Mouse (Mus musculus) hindbrain, embryonic 14.5 days (tissue): ENCODE data around the gene H2-K1. TPM values are rescaled to one million over a fixed set of nuclear protein-coding genes. Genes with fewer than 3 reads are reported as not detected.
A peak's percentile ranks its signal among the peaks of the same experiment; 100 is the strongest.
"Not testable (repeated sequence)": the region's sequence is repeated elsewhere in the genome, so short reads cannot be mapped to it uniquely, and the experiment has no call there.

Experiments
- ATAC-seq: fragments of 200-750 bp; cut with Nextera tagmentation; 2 replicates; pipeline ENCODE4 v1.8.0; 2017; ENCODE audit warnings: moderate number of reproducible peaks, mild to moderate bottlenecking, moderate TSS enrichment, moderate library complexity; ENCODE audit not compliant: low FRiP score
- DNase-seq: peaks from one replicate; pipeline ENCODE4 v3.0.0-alpha.2; 2015; ENCODE audit warnings: low spot score
- H3K27ac ChIP-seq: fragments of 300-500 bp; sonication (generic); 2 replicates; pipeline ENCODE4 v1.5.1; 2014; ENCODE audit warnings: mild to moderate bottlenecking, moderate library complexity
- H3K27me3 ChIP-seq: fragments of 300-500 bp; sonication (generic); 2 replicates; pipeline ENCODE4 v1.6.1; 2014; ENCODE audit warnings: mild to moderate bottlenecking, low read length, mixed read lengths; ENCODE audit not compliant: control insufficient read depth, insufficient read depth
- H3K36me3 ChIP-seq: fragments of 300-500 bp; sonication (generic); replicated peaks from 2 replicates; pipeline ENCODE4 v1.6.1; 2014; ENCODE audit not compliant: control insufficient read depth, insufficient read depth
- H3K4me1 ChIP-seq: fragments of 300-500 bp; sonication (generic); replicated peaks from 2 replicates; pipeline ENCODE4 v1.6.1; 2014; ENCODE audit warnings: antibody characterized with exemption, low read length, mixed read lengths; ENCODE audit not compliant: control insufficient read depth, insufficient read depth
- H3K4me2 ChIP-seq: fragments of 300-500 bp; sonication (generic); replicated peaks from 2 replicates; pipeline ENCODE4 v1.6.1; 2014; ENCODE audit warnings: mild to moderate bottlenecking, moderate library complexity
- H3K4me3 ChIP-seq: fragments of 300-500 bp; sonication (generic); replicated peaks from 2 replicates; pipeline ENCODE4 v1.5.1; 2014; ENCODE audit warnings: mild to moderate bottlenecking, low read length
- H3K9ac ChIP-seq: fragments of 300-500 bp; sonication (generic); 2 replicates; pipeline ENCODE4 v1.6.1; 2014
- H3K9me3 ChIP-seq: fragments of 300-500 bp; sonication (generic); 2 replicates; pipeline ENCODE4 v1.6.1; 2016; ENCODE audit warnings: low read length; ENCODE audit not compliant: control insufficient read depth
- WGBS: fragments of 180-500 bp; shearing (Covaris S2); extraction: QIAGEN DNeasy Blood & Tissue Kit; methylation state at CpG from one replicate; pipeline ENCODE4 v1.1.7; 2014; 5-methylcytosine and 5-hydroxymethylcytosine counted together
- polyA plus RNA-seq: library from polyadenylated mRNA; unstranded; fragments of >200 nt; fragmentation: Nextera tagmentation; extraction: Ambion mirVana; gene quantifications from 2 replicates; pipeline ENCODE4 v1.2.1, GENCODE M21; 2014

H2-K1 gene
- polyA plus RNA-seq, 1 experiment from 2014 or later, result 12.5 TPM

- DNase-seq (no peak), ATAC-seq (peak; percentile 8; the same call in 1 of the 2 replicates)
- Histone ChIP-seq H3K4me2 (peak overlapping the region; percentile 75), H3K27ac (no peak overlapping the region), H3K4me1 (peaks cover 9% of the 10 kb centered on the region; the same call in 1 of the 2 replicates), H3K27me3 (peaks cover 32% of the 10 kb centered on the region), H3K4me3 (peak overlapping the region; percentile 40), H3K9me3 (no peaks in the 10 kb centered on the region), H3K9ac (peak overlapping the region; percentile 37), H3K36me3 (no peaks in the 10 kb centered on the region)
- 1% methylated on average over 84 of the region's 87 CpGs for WGBS
Observed at GRCm38 (mm10) chr17:33999341-34000149, 602 bp downstream of the H2-K1 start.

- not testable (repeated sequence) for H3K4me1 ChIP-seq, H3K4me2 ChIP-seq, H3K9ac ChIP-seq, ATAC-seq, H3K36me3 ChIP-seq, H3K4me3 ChIP-seq, DNase-seq, H3K9me3 ChIP-seq, H3K27ac ChIP-seq
- WGBS, result 61% methylated on average over 5 of the region's 5 CpGs
- H3K27me3 ChIP-seq, result peaks cover 32% of the 10 kb centered on the region
Observed at GRCm38 (mm10) chr17:33998697-33999096, 1.4 kb downstream of the H2-K1 start.

- not testable (repeated sequence) for H3K27ac ChIP-seq, ATAC-seq, H3K4me1 ChIP-seq, H3K4me2 ChIP-seq, H3K9ac ChIP-seq, DNase-seq, H3K36me3 ChIP-seq, H3K9me3 ChIP-seq, H3K4me3 ChIP-seq
- H3K27me3 ChIP-seq, result peaks cover 32% of the 10 kb centered on the region
- whole genome bisulfite sequencing, result 97% methylated on average over 2 of the region's 2 CpGs
Observed at GRCm38 (mm10) chr17:33997025-33997424, 3.1 kb downstream of the H2-K1 start.

- Histone ChIP-seq H3K4me1 (peaks cover 9% of the 10 kb centered on the region; the same call in 1 of the 2 replicates), H3K36me3 (no peaks in the 10 kb centered on the region), H3K9ac (no peak overlapping the region), H3K4me3 (no peak overlapping the region), H3K27ac (no peak overlapping the region), H3K4me2 (no peak overlapping the region), H3K9me3 (no peaks in the 10 kb centered on the region), H3K27me3 (peaks cover 19% of the 10 kb centered on the region)
- no peak for DNase-seq
- no peak for ATAC-seq
- 79% methylated on average over 3 of the region's 3 CpGs for WGBS
Observed at GRCm38 (mm10) chr17:33995651-33996050, 4.5 kb downstream of the H2-K1 start.

GRCm38 (mm10) chr17:33994959-33995358, 5.2 kb downstream of the H2-K1 start:
- 94% methylated on average over 8 of the region's 8 CpGs for WGBS
- Histone ChIP-seq H3K4me3 (no peak overlapping the region), H3K27ac (no peak overlapping the region), H3K9ac (no peak overlapping the region), H3K4me1 (peaks cover 6% of the 10 kb centered on the region; the same call in 1 of the 2 replicates), H3K27me3 (peaks cover 12% of the 10 kb centered on the region), H3K9me3 (no peaks in the 10 kb centered on the region), H3K4me2 (no peak overlapping the region), H3K36me3 (no peaks in the 10 kb centered on the region)
- ATAC-seq (no peak), DNase-seq (no peak)

GRCm38 (mm10) chr17:33991788-33992664, 8.1 kb downstream of the H2-K1 start:
- peak; percentile 85 for DNase-seq
- H3K36me3 ChIP-seq, result no peaks in the 10 kb centered on the region
- no peak overlapping the region for H3K4me3 ChIP-seq
- no peak for ATAC-seq
- no peak overlapping the region for H3K27ac ChIP-seq
- no peaks in the 10 kb centered on the region for H3K4me1 ChIP-seq
- 32% methylated on average over 10 of the region's 10 CpGs for WGBS
- no peak overlapping the region for H3K4me2 ChIP-seq
- no peaks in the 10 kb centered on the region for H3K27me3 ChIP-seq
- H3K9ac ChIP-seq, result no peak overlapping the region
- no peaks in the 10 kb centered on the region for H3K9me3 ChIP-seq

- H3K36me3 ChIP-seq, ATAC-seq, H3K4me1 ChIP-seq, H3K9me3 ChIP-seq: not testable (repeated sequence)
- Histone ChIP-seq H3K9ac (0 out of 2 replicates have a peak overlapping the region, but pooled peaks have one; percentile 67), H3K4me2 (peak overlapping the region; percentile 65), H3K27me3 (peaks cover 31% of the 10 kb centered on the region), H3K27ac (peak overlapping the region; percentile 95; the same call in 1 of the 2 replicates), H3K4me3 (peak overlapping the region; percentile 45; the same call in 1 of the 2 replicates)
- 7% methylated on average over 8 of the region's 8 CpGs for WGBS
- DNase-seq, result peak; percentile 77
Observed at GRCm38 (mm10) chr17:33982136-33982535, 18.0 kb downstream of the H2-K1 start.

- peak; percentile 96 for ATAC-seq
Observed at GRCm38 (mm10) chr17:33981192-33981909, 18.8 kb downstream of the H2-K1 start.

More at GRCm38 (mm10) chr17:33981192-33981909, 18.8 kb downstream of the H2-K1 start:
- Histone ChIP-seq H3K27me3 (peaks cover 39% of the 10 kb centered on the region), H3K4me2 (peak overlapping the region; percentile 65), H3K27ac (peak overlapping the region; percentile 95), H3K4me3 (peak overlapping the region; percentile 45), H3K9ac (peak overlapping the region; percentile 67)
- not testable (repeated sequence) for H3K4me1 ChIP-seq, H3K9me3 ChIP-seq, H3K36me3 ChIP-seq
- under 1% methylated on average over 27 of the region's 27 CpGs for WGBS
- peak; percentile 93 for DNase-seq
